Mouse (Mus musculus) monocyte, adult 2 months (primary cell): Measurements from ENCODE around the gene Cfap52.

ENCODE experiments used
- DNase-seq, 2 experiments: peaks; one replicate each; pipeline ENCODE4 v3.0.0; 2022; ENCODE audit warnings: low spot score in 2 of 2, low read depth in 1 of 2

The Cfap52 gene

GRCm38 (mm10) chr11:67965242-67965883 lies at the start of gene Cfap52:
Cfap52 (minus strand) TSS chr11:67965651.
- peak; percentile 39 to 57 for DNase-seq

- no peak for DNase-seq
These were observed 46.8 kb upstream of the Cfap52 start for GRCm38 (mm10) chr11:68012207-68012606.

GRCm38 (mm10) chr11:68009377-68009776 lies 43.9 kb upstream of the Cfap52 start:
- no peak for DNase-seq

- DNase-seq, result no peak
These were observed 42.2 kb upstream of the Cfap52 start for GRCm38 (mm10) chr11:68007645-68008044.

GRCm38 (mm10) chr11:68006216-68006789 lies 40.9 kb upstream of the Cfap52 start:
- DNase-seq, result no peak

GRCm38 (mm10) chr11:68004191-68004590 lies 38.7 kb upstream of the Cfap52 start:
- peak in 1 of 2 experiments; percentile 8 for DNase-seq

GRCm38 (mm10) chr11:67999629-68000028 lies 34.2 kb upstream of the Cfap52 start:
- no peak for DNase-seq

GRCm38 (mm10) chr11:67998905-67999304 lies 33.5 kb upstream of the Cfap52 start:
- DNase-seq, result no peak

- no peak for DNase-seq
These were observed 30.5 kb upstream of the Cfap52 start for GRCm38 (mm10) chr11:67995965-67996364.

GRCm38 (mm10) chr11:67991240-67991639 lies 25.8 kb upstream of the Cfap52 start:
- DNase-seq, result no peak

- DNase-seq, result no peak
These were observed 18.1 kb upstream of the Cfap52 start for GRCm38 (mm10) chr11:67983564-67983963.

GRCm38 (mm10) chr11:67975252-67975651 lies 9.8 kb upstream of the Cfap52 start:
- DNase-seq, result no peak

GRCm38 (mm10) chr11:67973225-67973624 lies 7.8 kb upstream of the Cfap52 start:
- DNase-seq, result no peak

- DNase-seq, result no peak
These were observed 7.2 kb upstream of the Cfap52 start for GRCm38 (mm10) chr11:67972606-67973005.

- DNase-seq, result no peak
These were observed 2.4 kb upstream of the Cfap52 start for GRCm38 (mm10) chr11:67967831-67968230.

GRCm38 (mm10) chr11:67965905-67966878 lies 741 bp upstream of the Cfap52 start, which contains the start of gene Stx8:
Stx8 (plus strand) TSS chr11:67966193.
- DNase-seq, result peak; percentile 65 to 76

- no peak for DNase-seq
These were observed 1.3 kb downstream of the Cfap52 start for GRCm38 (mm10) chr11:67964110-67964509.

- no peak for DNase-seq
These were observed 11.0 kb downstream of the Cfap52 start for GRCm38 (mm10) chr11:67954413-67954812.

GRCm38 (mm10) chr11:67953604-67954003 lies 11.8 kb downstream of the Cfap52 start:
- no peak for DNase-seq

GRCm38 (mm10) chr11:67949475-67949874 lies 16.0 kb downstream of the Cfap52 start:
- DNase-seq, result no peak

- DNase-seq, result no peak
These were observed 17.2 kb downstream of the Cfap52 start for GRCm38 (mm10) chr11:67948229-67948628.

GRCm38 (mm10) chr11:67932156-67932555 lies 33.3 kb downstream of the Cfap52 start:
- DNase-seq, result no peak
